In genomic region chr5:50033660-50034059, GRCm38 (mm10) we compare ENCODE assay signal across 16 mouse cellular contexts. TPM values are rescaled to one million over a fixed set of nuclear protein-coding genes. Genes with fewer than 3 reads are reported as not detected.
DNase-seq lines count a peak whose midpoint lies in the region; ATAC-seq and TF ChIP-seq lines count a peak whose summit lies in the region.
"Had no signal": no experiment of that assay in that cellular context is flagged by ENCODE, and none has a peak within 500 bp of the region (broad histone marks: within the 10 kb centered on the region; RNA-seq: fewer than 3 reads in every experiment).

No protein-coding gene starts in this region.

- 0 out of 2 replicates have a peak overlapping the region, but pooled peaks have one; percentile 2 for H3K4me2 ChIP-seq in heart, embryonic 11.5 days
- H3K4me2 ChIP-seq in midbrain, embryonic 14.5 days (ENCODE audit: low read length): peak overlapping the region; percentile 17; the same call in 1 of the 2 replicates
- H3K4me2 ChIP-seq in midbrain, embryonic 16.5 days (ENCODE audit: low read length): no peak overlapping the region
- no peak overlapping the region for H3K4me2 ChIP-seq in stomach, postnatal 0 days (replicated peaks; ENCODE audit: low read depth)
- H3K4me2 ChIP-seq: hindbrain, embryonic 15.5 days; limb, embryonic 13.5 days; liver, embryonic 15.5 days had no signal

- H3K4me3 ChIP-seq in heart, embryonic 11.5 days (ENCODE audit: low read depth, low read length): no peak overlapping the region
- H3K4me3 ChIP-seq in midbrain, embryonic 14.5 days (replicated peaks; ENCODE audit: low read depth, low read length): no peak overlapping the region
- no peak overlapping the region for H3K4me3 ChIP-seq in midbrain, embryonic 16.5 days (ENCODE audit: low read depth, low read length)
- H3K4me3 ChIP-seq in stomach, postnatal 0 days (ENCODE audit: low read depth, low read length): no peak overlapping the region
- H3K4me3 ChIP-seq in cerebellum, adult 2 months (replicated peaks; ENCODE audit: insufficient read depth, low read depth, low read length): no peak overlapping the region
- H3K4me3 ChIP-seq: hindbrain, embryonic 15.5 days; limb, embryonic 13.5 days; liver, embryonic 15.5 days had no signal

- no peak for DNase-seq in heart, adult 11 months
- peak; percentile 43 to 48 for DNase-seq in kidney, adult 8-10 months
- no peak for DNase-seq in kidney, adult 18-20 months
- no peak for DNase-seq in midbrain, embryonic 14.5 days
- DNase-seq in stomach, postnatal 0 days (ENCODE audit: low spot score): no peak
- no peak for DNase-seq in cerebellum, adult 2 months
- DNase-seq: cerebellum, adult 9-11 months; forebrain, postnatal 0 days; right cerebral cortex, postnatal 4 days; thymus, postnatal 36 days had no signal

- no peak for TF ChIP-seq EP300 in stomach, postnatal 0 days (optimal IDR thresholded peaks at IDR 0.05)

- ATAC-seq in heart, embryonic 11.5 days (replicated peaks; ENCODE audit: insufficient number of reproducible peaks, low FRiP score, low TSS enrichment): no peak
- ATAC-seq in midbrain, embryonic 14.5 days (ENCODE audit: low FRiP score, low TSS enrichment): no peak
- no peak for ATAC-seq in midbrain, embryonic 16.5 days
- no peak for ATAC-seq in stomach, postnatal 0 days (ENCODE audit: low FRiP score, low TSS enrichment)
- ATAC-seq: lung, postnatal 0 days had no signal

- H3K4me1 ChIP-seq in heart, embryonic 11.5 days (ENCODE audit: control insufficient read depth, insufficient read depth, low read length): peaks cover 23% of the 10 kb centered on the region; the same call in 1 of the 2 replicates
- peaks cover 7% of the 10 kb centered on the region; the same call in 1 of the 2 replicates for H3K4me1 ChIP-seq in midbrain, embryonic 14.5 days (ENCODE audit: control insufficient read depth, insufficient read depth, low read length)
- peaks cover 10% of the 10 kb centered on the region for H3K4me1 ChIP-seq in midbrain, embryonic 16.5 days (ENCODE audit: control insufficient read depth, insufficient read depth, low read length)
- 0 out of 2 replicates have a peak, but pooled peaks cover 4% of the 10 kb centered on the region for H3K4me1 ChIP-seq in stomach, postnatal 0 days (replicated peaks; ENCODE audit: control insufficient read depth, insufficient read depth)
- no peaks in the 10 kb centered on the region for H3K4me1 ChIP-seq in cerebellum, adult 2 months (ENCODE audit: control insufficient read depth, insufficient read depth, low read length)

- 79% methylated on average over 9 of the region's 9 CpGs for WGBS in heart, embryonic 11.5 days (ENCODE audit: insufficient replicate concordance)
- 18% methylated on average over 9 of the region's 9 CpGs for WGBS in midbrain, embryonic 14.5 days
- 21% methylated on average over 9 of the region's 9 CpGs for WGBS in midbrain, embryonic 16.5 days
- 68% methylated on average over 9 of the region's 9 CpGs for whole genome bisulfite sequencing in stomach, postnatal 0 days
- WGBS in cerebellum, adult 2 months: 74% methylated on average over 9 of the region's 9 CpGs

- H3K9me3 ChIP-seq in heart, embryonic 11.5 days (replicated peaks; ENCODE audit: control insufficient read depth, low read length): no peaks in the 10 kb centered on the region
- no peaks in the 10 kb centered on the region for H3K9me3 ChIP-seq in midbrain, embryonic 14.5 days (ENCODE audit: control insufficient read depth, low read length)
- H3K9me3 ChIP-seq in midbrain, embryonic 16.5 days (replicated peaks; ENCODE audit: control insufficient read depth, low read length, poor library complexity, severe bottlenecking): no peaks in the 10 kb centered on the region
- H3K9me3 ChIP-seq in stomach, postnatal 0 days (ENCODE audit: control insufficient read depth, low read length): no peaks in the 10 kb centered on the region
- H3K9me3 ChIP-seq: hindbrain, embryonic 15.5 days; limb, embryonic 13.5 days; liver, embryonic 15.5 days had no signal

- H3K9ac ChIP-seq in heart, embryonic 11.5 days (ENCODE audit: low read depth, low read length): no peak overlapping the region
- no peak overlapping the region for H3K9ac ChIP-seq in midbrain, embryonic 14.5 days (replicated peaks; ENCODE audit: low read length)
- no peak overlapping the region for H3K9ac ChIP-seq in midbrain, embryonic 16.5 days (ENCODE audit: low read depth, low read length)
- 0 out of 2 replicates have a peak overlapping the region, but pooled peaks have one; percentile 4 for H3K9ac ChIP-seq in stomach, postnatal 0 days (ENCODE audit: low read length)
- H3K9ac ChIP-seq: forebrain, postnatal 0 days; hindbrain, embryonic 15.5 days; limb, embryonic 13.5 days; liver, embryonic 15.5 days had no signal

- no peak for TF ChIP-seq CTCF in stomach, postnatal 0 days (IDR thresholded peaks at IDR 0.05; ENCODE audit: low read depth)
- TF ChIP-seq CTCF in cerebellum, adult 2 months (IDR thresholded peaks at IDR 0.05; ENCODE audit: borderline replicate concordance, insufficient read depth, low read depth, low read length): no peak

- H3K36me3 ChIP-seq in heart, embryonic 11.5 days (ENCODE audit: control insufficient read depth, insufficient read depth, low read length): no peaks in the 10 kb centered on the region
- H3K36me3 ChIP-seq in midbrain, embryonic 14.5 days (ENCODE audit: control insufficient read depth, insufficient read depth, low read length): no peaks in the 10 kb centered on the region
- no peaks in the 10 kb centered on the region for H3K36me3 ChIP-seq in midbrain, embryonic 16.5 days (ENCODE audit: control insufficient read depth, insufficient read depth, low read length)
- H3K36me3 ChIP-seq in stomach, postnatal 0 days (ENCODE audit: control insufficient read depth, insufficient read depth, low read length): no peaks in the 10 kb centered on the region
- H3K36me3 ChIP-seq: hindbrain, embryonic 15.5 days; limb, embryonic 13.5 days; liver, embryonic 15.5 days had no signal

- no peak for TF ChIP-seq POLR2A in cerebellum, adult 2 months (IDR thresholded peaks at IDR 0.05; ENCODE audit: borderline replicate concordance, insufficient read depth, low read length)

- no peaks in the 10 kb centered on the region for H3K27me3 ChIP-seq in heart, embryonic 11.5 days (ENCODE audit: control insufficient read depth, insufficient read depth, low read length)
- no peaks in the 10 kb centered on the region for H3K27me3 ChIP-seq in midbrain, embryonic 14.5 days (ENCODE audit: control insufficient read depth, insufficient read depth, low read length)
- no peaks in the 10 kb centered on the region for H3K27me3 ChIP-seq in midbrain, embryonic 16.5 days (ENCODE audit: control insufficient read depth, insufficient read depth, low read depth, low read length)
- no peaks in the 10 kb centered on the region for H3K27me3 ChIP-seq in stomach, postnatal 0 days (ENCODE audit: control insufficient read depth, insufficient read depth, low read length)
- no peaks in the 10 kb centered on the region for H3K27me3 ChIP-seq in cerebellum, adult 2 months (ENCODE audit: control insufficient read depth, insufficient read depth, low read length)
- H3K27me3 ChIP-seq: hindbrain, embryonic 15.5 days; limb, embryonic 13.5 days; liver, embryonic 15.5 days had no signal

- no peak overlapping the region for H3K27ac ChIP-seq in heart, embryonic 11.5 days (ENCODE audit: low read depth, low read length)
- no peak overlapping the region for H3K27ac ChIP-seq in midbrain, embryonic 14.5 days (replicated peaks; ENCODE audit: low read depth, low read length)
- no peak overlapping the region for H3K27ac ChIP-seq in midbrain, embryonic 16.5 days (ENCODE audit: low read length)
- no peak overlapping the region for H3K27ac ChIP-seq in stomach, postnatal 0 days (replicated peaks)
- H3K27ac ChIP-seq in cerebellum, adult 2 months (ENCODE audit: insufficient read depth, low read length): no peak overlapping the region
- H3K27ac ChIP-seq: hindbrain, embryonic 15.5 days; limb, embryonic 13.5 days; liver, embryonic 15.5 days had no signal

RNA-seq across cellular contexts. Expression of gene Adgra3, which starts 25.1 kb away (rescaled TPM):
- polyA plus RNA-seq in heart, embryonic 11.5 days (2014; fragmentation: Nextera tagmentation; extraction: Ambion mirVana): 18.6 and 20.5 TPM in 2 replicates
- polyA plus RNA-seq in midbrain, embryonic 14.5 days (2014; fragmentation: Nextera tagmentation; extraction: Ambion mirVana): 16.4 and 25.2 TPM in 2 replicates
- 9.9 and 11.5 TPM in 2 replicates for polyA plus RNA-seq in midbrain, embryonic 16.5 days (2015; fragmentation: Nextera tagmentation; extraction: Ambion mirVana)
- 7.1 and 7.9 TPM in 2 replicates for polyA plus RNA-seq in stomach, postnatal 0 days (2015; fragmentation: Nextera tagmentation; extraction: Ambion mirVana)
- 10.6 and 11.4 TPM in 2 replicates for polyA plus RNA-seq in cerebellum, adult 2 months (2012; rRNA removed)

Comparison
In these comparisons a context has a peak if more than half of its experiments do, and no peak if none do; other contexts are left out.
1. H3K4me2 ChIP-seq: peak in heart, embryonic 11.5 days (single experiment) and midbrain, embryonic 14.5 days (single experiment); none in midbrain, embryonic 16.5 days (single experiment) and stomach, postnatal 0 days (single experiment).
2. DNase-seq: peak in kidney, adult 8-10 months (2 of 2); none in heart, adult 11 months (single experiment), kidney, adult 18-20 months (single experiment), midbrain, embryonic 14.5 days (single experiment), stomach, postnatal 0 days (single experiment) and cerebellum, adult 2 months (0 of 2).